Mouse (Mus musculus): ENCODE measurements around the gene Rtl5. TPM values are rescaled to one million over a fixed set of nuclear protein-coding genes. Genes with fewer than 3 reads are reported as not detected.

Gene Rtl5
- total and polyA plus RNA-seq, 3 experiments = 0.03 to 0.04 TPM; not detected in 1

DNA sequence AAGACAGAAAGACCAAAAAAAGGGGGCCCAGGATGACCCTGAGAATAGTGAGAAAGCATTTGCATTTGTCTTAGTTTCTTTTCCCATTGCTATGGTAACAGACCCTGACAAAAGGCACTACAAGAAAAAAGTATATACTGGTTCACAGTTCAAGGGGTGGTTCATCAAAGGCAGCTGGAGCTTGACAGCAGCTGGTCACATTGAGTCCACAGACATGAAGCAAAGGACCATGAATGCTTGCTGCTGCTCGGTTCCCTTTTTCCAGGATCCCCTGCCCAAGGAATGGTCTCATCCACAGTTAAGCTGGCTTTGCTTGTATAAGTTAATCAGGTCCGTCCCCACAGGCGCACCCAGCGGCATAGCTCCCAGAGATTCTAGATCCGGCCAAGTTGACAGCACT lies 3.3 kb upstream of the Rtl5 start:
- H3K27me3 ChIP-seq (ENCODE audit: control insufficient read depth in 1 of 2, insufficient read depth in 2 of 2, low read length in 2 of 2) = peaks cover 0 to 3% of the 10 kb centered on the region in 2 experiments; a peak in 1 of 4 replicates
- no peaks in the 10 kb centered on the region for H3K79me2 ChIP-seq (ENCODE audit: control insufficient read depth, insufficient read depth, low read length, poor library complexity)
- no peaks in the 10 kb centered on the region for H3K36me3 ChIP-seq (ENCODE audit: control insufficient read depth in 1 of 2, insufficient read depth in 2 of 2, low read length in 2 of 2)
- TF ChIP-seq TAL1 (IDR thresholded peaks at IDR 0.05; ENCODE audit: low read length) = no peak
- TF ChIP-seq CTCF (IDR thresholded peaks at IDR 0.05 in 2 of 3, conservative IDR thresholded peaks at IDR 0.05 in 1 of 3; ENCODE audit: control insufficient read depth in 1 of 3, insufficient read depth in 1 of 3, low read depth in 2 of 3, low read length in 3 of 3, poor library complexity in 1 of 3, severe bottlenecking in 1 of 3) = no peak
- TF ChIP-seq NELFE (IDR thresholded peaks at IDR 0.05; ENCODE audit: low read depth, low read length) = no peak
- TF ChIP-seq MXI1 (IDR thresholded peaks at IDR 0.05; ENCODE audit: low read depth, low read length) = no peak
- no peak for TF ChIP-seq NRF1 (IDR thresholded peaks at IDR 0.05; ENCODE audit: insufficient read depth, low read depth, low read length, poor library complexity, severe bottlenecking)
- TF ChIP-seq POLR2AphosphoS5 (IDR thresholded peaks at IDR 0.05; ENCODE audit: borderline replicate concordance, low read depth, low read length) = no peak
- TF ChIP-seq JUND (IDR thresholded peaks at IDR 0.05; ENCODE audit: low read depth, low read length) = no peak
- TF ChIP-seq MYC (IDR thresholded peaks at IDR 0.05; ENCODE audit: low read depth, low read length) = no peak
- TF ChIP-seq TCF12 (IDR thresholded peaks at IDR 0.05; ENCODE audit: low read depth, low read length) = no peak
- no peak for TF ChIP-seq MAFK (IDR thresholded peaks at IDR 0.05; ENCODE audit: borderline replicate concordance, low read depth, low read length)
- TF ChIP-seq BHLHE40 (IDR thresholded peaks at IDR 0.05; ENCODE audit: borderline replicate concordance, low read depth, low read length) = no peak
- TF ChIP-seq ZMIZ1 (IDR thresholded peaks at IDR 0.05; ENCODE audit: low read depth, low read length) = no peak
- TF ChIP-seq GABPA (IDR thresholded peaks at IDR 0.05; ENCODE audit: low read depth, low read length) = no peak
- TF ChIP-seq RAD21 (IDR thresholded peaks at IDR 0.05; ENCODE audit: low read depth, low read length) = no peak
- TF ChIP-seq ETS1 (IDR thresholded peaks at IDR 0.05; ENCODE audit: low read depth, low read length) = no peak
- no peak for TF ChIP-seq MEF2A (IDR thresholded peaks at IDR 0.05; ENCODE audit: extremely low read depth, insufficient replicate concordance, low read depth, low read length, poor library complexity, severe bottlenecking)
- TF ChIP-seq RCOR1 (IDR thresholded peaks at IDR 0.05; ENCODE audit: low read depth, low read length) = no peak
- TF ChIP-seq SIN3A (IDR thresholded peaks at IDR 0.05; ENCODE audit: low read length) = no peak
- no peak for TF ChIP-seq POLR2AphosphoS2 (IDR thresholded peaks at IDR 0.05; ENCODE audit: low read length)
- H3K4me3 ChIP-seq (ENCODE audit: control insufficient read depth in 1 of 2, insufficient read depth in 1 of 2, low read depth in 2 of 2, low read length in 2 of 2) = no peak overlapping the region
- H3K9ac ChIP-seq (ENCODE audit: control insufficient read depth, low read depth, low read length, poor library complexity, severe bottlenecking) = no peak overlapping the region
- DNase-seq (ENCODE audit: low read depth, low spot score) = no peak
- H3K9me3 ChIP-seq (replicated peaks; ENCODE audit: insufficient read depth, low read length) = no peaks in the 10 kb centered on the region
- H3K27ac ChIP-seq (ENCODE audit: control insufficient read depth, low read depth, low read length) = no peak overlapping the region
- H3K4me1 ChIP-seq (ENCODE audit: control insufficient read depth in 1 of 2, insufficient read depth in 2 of 2, low read length in 2 of 2) = no peaks in the 10 kb centered on the region

- Histone ChIP-seq H3K27ac (ENCODE audit: control insufficient read depth, low read depth, low read length) (no peak overlapping the region), H3K36me3 (ENCODE audit: control insufficient read depth in 1 of 2, insufficient read depth in 2 of 2, low read length in 2 of 2) (no peaks in the 10 kb centered on the region), H3K27me3 (ENCODE audit: control insufficient read depth in 1 of 2, insufficient read depth in 2 of 2, low read length in 2 of 2) (peaks cover 0 to 3% of the 10 kb centered on the region in 2 experiments; a peak in 1 of 4 replicates), H3K9me3 (replicated peaks; ENCODE audit: insufficient read depth, low read length) (no peaks in the 10 kb centered on the region), H3K4me3 (ENCODE audit: control insufficient read depth in 1 of 2, insufficient read depth in 1 of 2, low read depth in 2 of 2, low read length in 2 of 2) (no peak overlapping the region), H3K9ac (ENCODE audit: control insufficient read depth, low read depth, low read length, poor library complexity, severe bottlenecking) (no peak overlapping the region), H3K79me2 (ENCODE audit: control insufficient read depth, insufficient read depth, low read length, poor library complexity) (no peaks in the 10 kb centered on the region), H3K4me1 (ENCODE audit: control insufficient read depth in 1 of 2, insufficient read depth in 2 of 2, low read length in 2 of 2) (no peaks in the 10 kb centered on the region)
- no peak for DNase-seq (ENCODE audit: low read depth, low spot score)
- TF ChIP-seq ZC3H11A (IDR thresholded peaks at IDR 0.05; ENCODE audit: low read depth, low read length) = no peak
Measured at GRCm38 (mm10) chrX:102073605-102074325, 2.7 kb upstream of the Rtl5 start.

All from MEL (cell line).